Mouse (Mus musculus): ENCODE data around the gene Cacna2d4.
"Not testable (repeated sequence)": the region's sequence is repeated elsewhere in the genome, so short reads cannot be mapped to it uniquely, and the experiment has no call there.

The Cacna2d4 gene

DNA sequence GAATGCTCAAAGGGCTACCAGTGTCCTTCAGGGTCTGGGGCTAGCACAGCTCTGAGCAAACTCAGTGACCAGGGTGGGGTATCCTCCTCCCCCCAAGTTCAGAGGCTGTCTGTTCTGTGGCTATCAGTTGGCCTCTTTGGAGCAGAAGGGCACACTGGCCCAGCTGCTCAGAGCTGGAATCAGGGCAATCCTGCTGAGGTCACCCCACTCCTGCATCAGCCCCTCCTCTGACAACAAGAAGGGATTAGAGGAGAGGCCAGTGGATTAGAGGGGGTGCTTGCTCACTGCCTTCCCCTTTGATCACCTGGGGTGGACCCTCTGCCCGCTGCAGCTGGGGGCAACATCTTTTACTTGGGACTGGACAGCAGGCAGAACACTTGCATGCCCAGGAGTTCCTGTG, at the start of gene Cacna2d4:
Gene Cacna2d4 (plus strand): TSS at position 286 of the 400 bp plus-strand sequence.
- DNase-seq: no peak

- no peak for DNase-seq
Observed at GRCm38 (mm10) chr6:119186658-119187057, 49.7 kb upstream of the Cacna2d4 start.

GRCm38 (mm10) chr6:119187631-119188030, 48.7 kb upstream of the Cacna2d4 start:
- DNase-seq: no peak

GRCm38 (mm10) chr6:119191478-119191877, 44.8 kb upstream of the Cacna2d4 start:
- DNase-seq: no peak

DNA sequence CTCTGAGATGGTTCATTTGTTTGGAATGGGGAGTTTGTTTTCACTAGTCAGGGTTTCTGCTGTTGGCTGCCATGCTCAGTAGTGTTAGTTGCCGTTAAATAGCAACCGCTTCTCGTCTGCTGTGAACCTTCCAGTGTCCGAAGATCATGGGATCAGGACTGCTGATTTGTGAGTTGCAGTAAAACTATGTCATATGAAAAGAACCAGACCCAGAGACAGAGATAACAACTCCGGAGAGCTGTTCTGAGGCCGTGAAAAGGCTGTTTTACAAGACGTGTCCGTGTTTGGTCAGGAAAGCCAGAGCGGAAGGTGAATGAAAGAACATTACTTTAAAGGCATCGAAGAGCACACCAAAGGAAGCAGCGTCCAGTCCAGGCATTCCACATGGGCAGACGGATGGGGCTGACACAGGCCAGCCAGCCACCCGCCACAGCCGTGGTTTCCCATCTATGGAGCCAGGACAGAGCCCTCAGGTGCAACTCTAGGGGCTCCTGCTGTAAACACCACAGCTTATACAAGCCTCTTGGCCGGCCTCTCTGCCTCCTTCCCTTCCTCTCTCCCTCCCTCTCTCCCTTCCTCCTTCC, 42.7 kb upstream of the Cacna2d4 start:
- DNase-seq: no peak

DNA sequence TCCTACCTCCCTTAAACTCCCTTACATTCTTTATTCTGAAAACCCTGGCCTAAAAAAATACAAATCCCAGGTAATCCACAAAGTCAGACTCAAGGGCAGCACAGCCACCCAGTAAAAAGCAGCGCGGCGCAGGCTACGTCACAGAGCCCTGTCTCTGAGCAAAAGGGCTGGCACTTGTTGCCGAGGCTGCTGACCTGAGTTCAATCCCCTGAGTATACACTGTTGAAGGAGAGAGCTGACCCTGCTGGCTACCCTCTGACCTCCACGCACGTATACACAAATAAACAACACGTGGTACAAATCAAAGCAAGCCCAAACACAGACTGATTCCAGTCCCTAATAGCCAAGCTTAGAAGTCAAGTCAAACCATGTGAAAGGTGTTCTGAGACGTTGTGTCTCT, 42.2 kb upstream of the Cacna2d4 start:
- no peak for DNase-seq

DNA sequence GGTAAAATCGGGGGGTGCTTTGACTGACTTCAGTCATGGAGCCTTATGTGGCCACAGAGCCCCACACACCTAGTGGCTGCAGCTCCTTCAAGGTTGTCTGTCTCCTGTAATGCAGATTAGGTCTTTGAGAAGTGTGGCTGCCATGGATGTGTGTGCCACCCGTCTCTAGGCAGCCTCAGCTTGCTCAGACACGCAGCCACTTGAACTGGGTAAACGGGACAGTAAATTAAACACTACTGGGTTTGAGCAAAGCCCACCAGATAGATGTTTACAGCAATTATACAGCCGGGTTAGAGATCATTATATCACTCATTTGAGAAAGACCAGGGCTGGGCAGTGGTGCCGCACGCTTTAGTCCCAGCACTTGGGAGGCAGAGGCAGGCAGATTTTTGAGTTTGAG, 41.7 kb upstream of the Cacna2d4 start:
- no peak for DNase-seq

GRCm38 (mm10) chr6:119196382-119197305, 39.7 kb upstream of the Cacna2d4 start, which contains the start of gene Cacna1c:
Gene Cacna1c (minus strand): TSS chr6:119196418.
- DNase-seq: no peak

DNA sequence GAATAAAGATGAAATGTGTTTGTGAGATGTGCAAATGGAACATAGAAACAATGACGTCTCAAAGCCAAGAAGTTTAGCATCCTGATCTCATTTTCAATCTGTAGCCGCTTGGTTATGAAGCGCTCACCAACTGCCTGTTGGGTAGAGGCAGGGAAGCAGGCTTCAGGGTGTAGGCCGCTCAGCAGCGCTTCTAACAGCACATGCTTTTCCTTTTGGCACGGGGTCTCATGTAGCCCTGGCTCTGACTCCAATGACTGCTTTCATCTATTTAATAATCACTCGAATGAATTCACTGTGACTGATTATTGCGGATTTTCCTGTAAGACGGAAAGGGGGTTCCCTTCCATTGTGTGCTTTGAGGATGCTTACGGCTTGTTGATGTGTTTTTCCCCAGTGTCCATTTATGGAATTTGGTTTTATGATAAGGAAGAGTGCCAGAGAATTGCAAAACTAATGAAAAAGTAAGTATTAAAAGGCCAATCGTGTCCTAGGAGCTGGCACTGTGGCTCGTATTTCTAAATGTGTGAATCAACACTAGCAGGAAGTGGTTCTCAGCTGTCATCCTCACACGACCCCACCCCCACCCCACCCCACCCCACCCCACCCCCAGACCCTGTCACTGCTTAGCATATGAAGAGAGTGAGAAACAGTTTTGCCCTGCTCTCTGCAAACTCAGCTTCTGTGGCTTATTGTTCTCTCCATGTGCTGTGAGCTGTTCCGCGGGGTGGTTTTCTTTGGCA, 37.6 kb upstream of the Cacna2d4 start:
- no peak for DNase-seq

DNA sequence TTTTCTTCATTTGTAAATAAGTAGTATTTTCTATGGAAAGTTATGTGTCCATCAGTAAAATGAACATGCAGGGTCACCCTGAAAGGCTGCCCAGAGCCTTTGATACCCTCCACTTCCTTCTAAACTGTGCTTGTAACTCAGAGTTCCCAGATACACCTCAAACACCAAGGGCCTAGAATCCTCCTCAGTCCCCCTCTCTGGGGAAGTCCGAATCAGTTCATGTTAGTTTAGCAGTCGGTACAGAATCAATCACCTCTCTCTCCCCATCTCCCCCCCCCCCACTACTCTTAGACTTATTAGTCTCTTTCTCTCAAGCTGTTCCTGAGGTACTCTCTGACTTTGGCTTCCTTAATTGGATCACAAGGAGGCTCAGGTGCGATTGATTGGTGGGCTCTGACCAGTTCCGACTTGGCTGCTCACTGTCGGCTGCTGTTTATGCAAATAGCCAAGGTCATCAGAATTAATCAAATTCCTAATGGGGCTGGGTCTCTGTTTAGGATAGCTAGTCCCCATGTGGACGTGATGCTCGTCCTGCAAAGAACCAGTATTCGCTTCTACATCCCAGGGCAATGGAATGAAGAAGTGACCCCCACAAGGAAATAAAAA, 36.9 kb upstream of the Cacna2d4 start:
- no peak for DNase-seq

DNA sequence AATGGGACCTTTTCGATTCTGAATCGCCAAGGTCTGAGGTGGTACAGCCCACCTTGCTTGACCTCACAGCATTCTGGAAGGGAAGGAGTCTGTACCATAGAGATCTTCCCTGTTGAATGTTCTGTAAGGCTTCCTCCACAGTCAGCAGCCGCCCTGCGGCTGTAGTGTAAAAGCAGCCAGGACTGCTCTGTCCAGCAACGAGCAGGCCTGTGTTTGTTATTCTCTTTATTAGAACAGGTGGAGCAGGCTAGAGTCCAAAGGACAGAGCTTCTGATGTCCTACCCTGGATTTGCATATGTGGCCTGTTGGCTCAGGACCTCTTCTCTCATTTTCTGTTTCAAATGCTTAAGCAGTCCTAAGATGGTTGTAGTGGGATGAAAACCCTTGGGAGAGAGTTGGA, 36.0 kb upstream of the Cacna2d4 start:
- DNase-seq: no peak

GRCm38 (mm10) chr6:119201575-119201974, 34.8 kb upstream of the Cacna2d4 start:
- DNase-seq: no peak

DNA sequence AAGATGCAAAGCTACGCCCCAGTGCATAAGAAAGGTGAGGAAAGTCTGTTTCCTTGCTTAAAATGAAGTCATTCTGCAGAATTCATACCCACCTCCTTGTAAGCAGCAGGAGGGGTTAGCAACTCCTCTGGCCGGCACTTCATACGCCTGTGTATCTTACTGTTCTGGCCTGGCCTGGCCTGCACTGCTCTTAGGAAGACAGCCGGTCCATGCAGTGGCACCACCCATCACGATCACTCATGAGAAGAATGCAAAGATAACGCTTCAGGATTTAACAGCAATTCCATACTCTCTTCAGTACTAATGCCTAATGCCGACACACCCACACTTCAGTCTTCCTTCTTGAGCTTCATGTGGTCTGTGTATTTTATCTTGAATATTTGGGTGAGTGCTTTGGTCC, 32.0 kb upstream of the Cacna2d4 start:
- DNase-seq: no peak

DNA sequence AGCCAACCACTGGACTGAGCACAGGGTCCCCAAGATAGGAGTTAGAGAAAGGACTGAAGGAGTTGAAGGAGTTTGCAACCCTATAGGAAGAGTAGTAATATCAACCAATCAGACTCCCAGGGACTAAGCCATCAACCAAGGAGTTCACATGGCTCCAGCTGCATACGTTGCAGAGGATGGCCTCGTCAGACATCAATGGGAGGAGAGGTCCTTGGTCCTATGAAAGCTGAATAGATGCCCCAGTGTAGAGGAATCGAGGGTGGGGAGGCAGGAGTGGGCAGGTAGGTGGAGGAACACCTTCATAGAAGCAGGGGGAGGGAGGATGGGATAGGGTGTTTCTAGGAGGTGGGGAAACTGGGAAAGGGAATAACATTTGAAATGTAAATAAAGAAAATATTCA, 31.4 kb upstream of the Cacna2d4 start:
- no peak for DNase-seq

DNA sequence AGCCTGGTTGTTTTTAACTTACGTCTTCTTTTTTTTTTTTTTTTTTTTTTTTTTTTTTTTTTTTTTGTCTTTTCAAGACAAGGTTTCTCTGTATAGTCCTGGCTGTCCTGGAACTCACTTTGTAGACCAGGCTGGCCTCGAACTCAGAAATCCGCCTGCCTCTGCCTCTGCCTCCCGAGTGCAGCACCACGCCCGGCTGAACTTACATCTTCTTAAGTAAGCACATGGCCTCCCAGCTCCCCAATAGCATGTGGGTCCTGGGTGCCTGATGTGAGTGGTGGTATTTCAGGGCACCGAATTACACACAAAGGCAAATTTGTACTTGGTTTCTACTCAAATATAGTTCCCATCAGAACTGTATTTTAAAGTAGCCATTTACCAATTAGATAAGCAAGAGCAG, 30.3 kb upstream of the Cacna2d4 start:
- not testable (repeated sequence) for DNase-seq

DNA sequence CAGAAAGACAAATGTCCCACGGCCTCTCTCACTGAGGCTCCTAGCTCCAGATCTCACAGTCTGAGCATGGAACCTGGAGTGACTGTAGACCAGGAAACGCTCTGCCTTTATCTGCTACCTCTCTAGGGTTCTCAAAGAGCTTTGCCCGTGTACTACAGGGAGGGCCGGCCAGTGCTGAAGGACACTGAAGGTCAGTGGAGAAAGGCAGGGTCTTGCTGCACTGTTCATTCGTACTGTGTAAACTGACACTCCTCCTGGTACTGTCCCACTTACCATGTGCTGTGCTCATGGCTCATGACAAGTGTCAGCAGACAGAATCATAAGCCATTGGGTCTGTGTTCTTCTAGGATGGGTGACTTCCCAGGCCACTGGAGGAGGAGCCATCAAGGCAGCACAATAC, 23.0 kb upstream of the Cacna2d4 start:
- no peak for DNase-seq

GRCm38 (mm10) chr6:119214190-119214589, 22.1 kb upstream of the Cacna2d4 start:
- DNase-seq: no peak

GRCm38 (mm10) chr6:119215040-119215613, 21.2 kb upstream of the Cacna2d4 start:
- no peak for DNase-seq

DNA sequence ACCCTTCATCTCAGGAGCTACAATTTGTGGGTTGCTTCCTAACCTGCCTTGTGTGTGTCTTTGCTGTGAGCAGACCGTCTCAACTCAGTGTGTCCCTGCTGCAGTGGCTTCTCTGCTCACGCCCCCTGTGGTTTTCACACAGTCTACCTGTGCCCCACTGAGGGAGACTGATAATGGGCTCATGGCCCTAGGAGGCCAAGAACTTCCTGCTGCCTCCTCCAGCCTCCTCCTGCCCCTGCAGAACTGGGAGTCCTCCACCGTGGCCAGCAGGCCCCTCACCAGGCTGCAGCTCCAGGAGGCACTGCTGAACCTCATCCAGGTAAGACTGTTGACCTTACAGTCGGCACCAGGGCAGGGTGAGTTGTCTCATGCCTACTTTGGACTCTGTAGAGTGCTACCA, 18.7 kb upstream of the Cacna2d4 start:
- DNase-seq: no peak

GRCm38 (mm10) chr6:119218591-119218990, 17.7 kb upstream of the Cacna2d4 start:
- DNase-seq: no peak

DNA sequence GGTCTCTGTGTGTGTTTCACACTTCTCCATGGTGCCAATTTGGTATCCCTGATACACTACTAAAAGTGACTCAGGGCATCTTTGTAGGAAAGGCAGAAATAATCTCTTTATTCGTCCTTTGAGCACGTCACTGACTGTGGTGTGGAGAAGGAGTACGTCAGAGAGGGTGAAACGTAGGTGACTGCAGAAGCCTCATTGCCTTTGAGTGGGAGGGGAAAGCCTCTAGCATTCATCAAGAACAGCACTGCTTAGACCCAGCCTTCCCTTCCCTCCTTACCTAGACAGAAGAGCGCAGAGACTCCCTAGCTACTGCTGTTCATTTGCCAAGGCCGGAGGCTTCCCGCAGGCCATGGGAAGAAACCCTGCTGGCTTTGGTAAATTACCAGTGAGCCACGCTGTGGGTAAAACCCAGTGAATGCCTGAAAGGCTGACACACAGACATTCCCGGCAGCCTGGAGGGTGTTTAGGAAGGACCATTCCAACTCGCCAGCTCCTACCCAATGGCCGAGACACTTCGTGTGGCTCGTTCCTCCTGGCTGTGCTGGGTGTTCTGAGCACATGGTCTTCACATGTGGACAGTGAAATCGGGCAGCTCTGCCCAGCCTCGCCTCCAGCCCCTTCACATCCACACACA, 17.0 kb upstream of the Cacna2d4 start:
- no peak for DNase-seq

GRCm38 (mm10) chr6:119220297-119220696, 16.0 kb upstream of the Cacna2d4 start:
- DNase-seq: peak in 1 of 2 experiments; percentile 37

Data from spleen, adult 18-20 months (tissue).